Mouse (Mus musculus) hindbrain, embryonic 12.5 days (tissue): ENCODE measurements at regions not wholly inside any gene's neighbourhood (a gene's known extent, or its start where the extent isn't known, plus 50 kb on each side); places are given as distances from the start of the nearest gene placed in this dataset.
A peak's percentile ranks its signal among the peaks of the same experiment; 100 is the strongest.

Experiments
- ATAC-seq: fragments of 200-750 bp; cut with Nextera tagmentation; 2 replicates; pipeline ENCODE4 v1.8.0; 2017; ENCODE audit warnings: moderate TSS enrichment; ENCODE audit not compliant: low FRiP score
- H3K27ac ChIP-seq: fragments of 300-500 bp; sonication (generic); 2 replicates; pipeline ENCODE4 v1.5.1; 2016; ENCODE audit warnings: mild to moderate bottlenecking
- H3K27me3 ChIP-seq: fragments of 300-500 bp; sonication (generic); 2 replicates; pipeline ENCODE4 v1.6.1; 2016; ENCODE audit warnings: mild to moderate bottlenecking
- H3K36me3 ChIP-seq: fragments of 300-500 bp; sonication (generic); 2 replicates; pipeline ENCODE4 v1.6.1; 2016; ENCODE audit warnings: mild to moderate bottlenecking
- H3K4me1 ChIP-seq: fragments of 300-500 bp; sonication (generic); 2 replicates; pipeline ENCODE4 v1.6.1; 2016
- H3K4me2 ChIP-seq: fragments of 300-500 bp; sonication (generic); replicated peaks from 2 replicates; pipeline ENCODE4 v1.6.1; 2016; ENCODE audit warnings: mild to moderate bottlenecking
- H3K4me3 ChIP-seq: fragments of 300-500 bp; sonication (generic); 2 replicates; pipeline ENCODE4 v1.5.1; 2016; ENCODE audit warnings: mild to moderate bottlenecking
- H3K9ac ChIP-seq: fragments of 300-500 bp; sonication (generic); 2 replicates; pipeline ENCODE4 v1.6.1; 2016; ENCODE audit warnings: mild to moderate bottlenecking, moderate library complexity
- H3K9me3 ChIP-seq: fragments of 300-500 bp; sonication (generic); replicated peaks from 2 replicates; pipeline ENCODE4 v1.6.1; 2016; ENCODE audit warnings: mild to moderate bottlenecking
- WGBS: fragments of 180-500 bp; shearing (Covaris S2); methylation state at CpG from one replicate; pipeline ENCODE4 v1.1.7; 2016; 5-methylcytosine and 5-hydroxymethylcytosine counted together

- Histone ChIP-seq H3K9ac (no peak overlapping the region), H3K27ac (no peak overlapping the region), H3K4me2 (no peak overlapping the region), H3K4me1 (no peaks in the 10 kb centered on the region), H3K36me3 (no peaks in the 10 kb centered on the region), H3K9me3 (no peaks in the 10 kb centered on the region), H3K4me3 (no peak overlapping the region), H3K27me3 (no peaks in the 10 kb centered on the region)
- no peak for ATAC-seq
- WGBS = 90% methylated on average over 2 of the region's 2 CpGs
Observed at GRCm38 (mm10) chr10:48813796-48814195, 974.8 kb downstream of the Grik2 start.

- Histone ChIP-seq H3K9ac (no peak overlapping the region), H3K4me3 (no peak overlapping the region), H3K4me1 (no peaks in the 10 kb centered on the region), H3K4me2 (no peak overlapping the region), H3K36me3 (no peaks in the 10 kb centered on the region), H3K27ac (no peak overlapping the region), H3K27me3 (no peaks in the 10 kb centered on the region), H3K9me3 (no peaks in the 10 kb centered on the region)
- WGBS = 88% methylated on average over 7 of the region's 7 CpGs
- ATAC-seq = peak; percentile 63; the same call in 1 of the 2 replicates
Observed at GRCm38 (mm10) chr10:48810130-48810529, 978.4 kb downstream of the Grik2 start.

- 91% methylated on average over 2 of the region's 2 CpGs for WGBS
- Histone ChIP-seq H3K27me3 (no peaks in the 10 kb centered on the region), H3K4me3 (no peak overlapping the region), H3K4me1 (no peaks in the 10 kb centered on the region), H3K9me3 (no peaks in the 10 kb centered on the region), H3K4me2 (no peak overlapping the region), H3K36me3 (no peaks in the 10 kb centered on the region), H3K9ac (no peak overlapping the region), H3K27ac (no peak overlapping the region)
- ATAC-seq = no peak
Observed at GRCm38 (mm10) chr10:48769870-48770491, 1018.6 kb downstream of the Grik2 start.

GRCm38 (mm10) chr10:48737936-48738335 lies 1050.6 kb downstream of the Grik2 start:
- Histone ChIP-seq H3K9me3 (0 out of 2 replicates have a peak, but pooled peaks cover 5% of the 10 kb centered on the region), H3K4me1 (no peaks in the 10 kb centered on the region), H3K4me2 (no peak overlapping the region), H3K4me3 (no peak overlapping the region), H3K27ac (no peak overlapping the region), H3K9ac (no peak overlapping the region), H3K36me3 (no peaks in the 10 kb centered on the region), H3K27me3 (no peaks in the 10 kb centered on the region)
- no peak for ATAC-seq
- WGBS = 86% methylated on average over 1 of the region's 1 CpGs

- no peak overlapping the region for H3K9ac ChIP-seq
- no peak for ATAC-seq
- H3K27me3 ChIP-seq = no peaks in the 10 kb centered on the region
- no peak overlapping the region for H3K4me3 ChIP-seq
- 87% methylated on average over 6 of the region's 6 CpGs for WGBS
- no peak overlapping the region for H3K4me2 ChIP-seq
- H3K27ac ChIP-seq = no peak overlapping the region
- H3K9me3 ChIP-seq = 0 out of 2 replicates have a peak, but pooled peaks cover 5% of the 10 kb centered on the region
- H3K4me1 ChIP-seq = no peaks in the 10 kb centered on the region
- no peaks in the 10 kb centered on the region for H3K36me3 ChIP-seq
Observed at GRCm38 (mm10) chr10:48736851-48737250, 1051.7 kb downstream of the Grik2 start.
